In the genomic region with DNA sequence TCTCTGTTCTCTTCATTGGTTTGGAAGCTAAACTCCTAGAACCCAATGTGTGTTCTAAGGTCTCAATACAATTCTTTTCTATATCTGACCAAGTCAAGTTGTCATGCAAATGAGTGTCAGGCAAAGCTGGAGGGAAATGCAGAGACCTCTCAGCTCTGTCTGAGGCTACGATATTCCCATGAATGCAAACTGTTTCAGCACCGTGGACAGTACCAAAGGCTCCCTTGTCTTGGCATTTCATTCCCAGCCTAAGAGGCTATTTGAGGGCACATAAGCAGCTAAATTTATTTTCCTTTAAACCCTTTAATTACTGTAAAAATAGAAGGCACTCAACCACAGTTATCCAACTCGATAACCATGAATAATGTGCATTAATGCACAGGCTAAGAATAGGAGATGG, we compare ENCODE assay signal across 10 mouse cellular contexts.
DNase-seq lines count a peak whose midpoint lies in the region; ATAC-seq and TF ChIP-seq lines count a peak whose summit lies in the region.
"Had no signal": no experiment of that assay in that cellular context is flagged by ENCODE, and none has a peak within 500 bp of the region (broad histone marks: within the 10 kb centered on the region; RNA-seq: fewer than 3 reads in every experiment).

No protein-coding gene starts in this region.

- ATAC-seq in kidney, embryonic 16.5 days (ENCODE audit: low FRiP score, low TSS enrichment), result no peak
- no peak for ATAC-seq in hindbrain, postnatal 0 days
- no peak for ATAC-seq in liver, embryonic 12.5 days

- peak; percentile 8 for DNase-seq in adrenal gland, adult 2 months
- DNase-seq in adrenal gland, postnatal 4 days (ENCODE audit: low spot score in 2 of 2), result no peak
- DNase-seq in kidney, postnatal 4 days, result peak; percentile 61 to 65
- peak; percentile 79 for DNase-seq in NIH3T3 (ENCODE audit: low read depth)
- DNase-seq in hindbrain, postnatal 0 days (ENCODE audit: low spot score), result peak; percentile 51
- DNase-seq in thymus, postnatal 0 days (ENCODE audit: low spot score), result no peak
- DNase-seq: cerebellum, adult 2 months had no signal

- no peak for TF ChIP-seq CTCF in hindbrain, postnatal 0 days (IDR thresholded peaks at IDR 0.05; ENCODE audit: low read depth)

- H3K4me2 ChIP-seq in kidney, embryonic 16.5 days (replicated peaks; ENCODE audit: low read depth, low read length), result no peak overlapping the region
- H3K4me2 ChIP-seq in hindbrain, postnatal 0 days (ENCODE audit: low read depth, low read length), result no peak overlapping the region
- no peak overlapping the region for H3K4me2 ChIP-seq in liver, embryonic 12.5 days
- H3K4me2 ChIP-seq: limb, embryonic 12.5 days had no signal

- 19% methylated on average over 3 of the region's 3 CpGs for WGBS in kidney, embryonic 16.5 days
- WGBS in hindbrain, postnatal 0 days, result 33% methylated on average over 3 of the region's 3 CpGs
- 33% methylated on average over 3 of the region's 3 CpGs for WGBS in liver, embryonic 12.5 days (ENCODE audit: insufficient replicate concordance)

- no peak overlapping the region for H3K9ac ChIP-seq in kidney, embryonic 16.5 days (replicated peaks; ENCODE audit: low read length)
- H3K9ac ChIP-seq in hindbrain, postnatal 0 days (replicated peaks; ENCODE audit: low read length), result no peak overlapping the region
- H3K9ac ChIP-seq in liver, embryonic 12.5 days, result no peak overlapping the region
- H3K9ac ChIP-seq: limb, embryonic 12.5 days had no signal

- H3K9me3 ChIP-seq in kidney, embryonic 16.5 days (ENCODE audit: low read length), result no peaks in the 10 kb centered on the region
- no peaks in the 10 kb centered on the region for H3K9me3 ChIP-seq in hindbrain, postnatal 0 days (ENCODE audit: low read length)
- no peaks in the 10 kb centered on the region for H3K9me3 ChIP-seq in liver, embryonic 12.5 days (replicated peaks)
- H3K9me3 ChIP-seq: limb, embryonic 12.5 days had no signal

- H3K4me3 ChIP-seq in kidney, embryonic 16.5 days (ENCODE audit: low read length), result no peak overlapping the region
- no peak overlapping the region for H3K4me3 ChIP-seq in hindbrain, postnatal 0 days (ENCODE audit: low read length)
- no peak overlapping the region for H3K4me3 ChIP-seq in liver, embryonic 12.5 days
- H3K4me3 ChIP-seq: limb, embryonic 12.5 days had no signal

- H3K27me3 ChIP-seq in kidney, embryonic 16.5 days (ENCODE audit: insufficient read depth, low read length), result no peaks in the 10 kb centered on the region
- H3K27me3 ChIP-seq in hindbrain, postnatal 0 days (ENCODE audit: insufficient read depth, low read length), result no peaks in the 10 kb centered on the region
- no peaks in the 10 kb centered on the region for H3K27me3 ChIP-seq in liver, embryonic 12.5 days (replicated peaks)
- H3K27me3 ChIP-seq: limb, embryonic 12.5 days had no signal

- no peaks in the 10 kb centered on the region for H3K36me3 ChIP-seq in kidney, embryonic 16.5 days (ENCODE audit: insufficient read depth, low read length)
- no peaks in the 10 kb centered on the region for H3K36me3 ChIP-seq in hindbrain, postnatal 0 days (ENCODE audit: insufficient read depth, low read length)
- no peaks in the 10 kb centered on the region for H3K36me3 ChIP-seq in liver, embryonic 12.5 days
- H3K36me3 ChIP-seq: limb, embryonic 12.5 days had no signal

- H3K27ac ChIP-seq in kidney, embryonic 16.5 days (ENCODE audit: low read length), result no peak overlapping the region
- H3K27ac ChIP-seq in hindbrain, postnatal 0 days, result no peak overlapping the region
- H3K27ac ChIP-seq in liver, embryonic 12.5 days, result no peak overlapping the region
- H3K27ac ChIP-seq: limb, embryonic 12.5 days had no signal

- no peaks in the 10 kb centered on the region for H3K4me1 ChIP-seq in kidney, embryonic 16.5 days (ENCODE audit: insufficient read depth, low read length)
- no peaks in the 10 kb centered on the region for H3K4me1 ChIP-seq in hindbrain, postnatal 0 days (ENCODE audit: insufficient read depth, low read length)
- H3K4me1 ChIP-seq in liver, embryonic 12.5 days, result no peaks in the 10 kb centered on the region
- H3K4me1 ChIP-seq: limb, embryonic 12.5 days had no signal

Comparison
In these comparisons a context has a peak if more than half of its experiments do, and no peak if none do; other contexts are left out.
1. DNase-seq: peak in adrenal gland, adult 2 months (single experiment), kidney, postnatal 4 days (2 of 2), NIH3T3 (single experiment) and hindbrain, postnatal 0 days (single experiment); none in adrenal gland, postnatal 4 days (0 of 2) and thymus, postnatal 0 days (single experiment).